Mouse (Mus musculus) forebrain, embryonic 12.5 days (tissue): ENCODE results near the gene Pdgfc. TPM values are rescaled to one million over a fixed set of nuclear protein-coding genes. Genes with fewer than 3 reads are reported as not detected.
A peak's percentile ranks its signal among the peaks of the same experiment; 100 is the strongest.
"Not testable (repeated sequence)": the region's sequence is repeated elsewhere in the genome, so short reads cannot be mapped to it uniquely, and the experiment has no call there.

Experiments used
- ATAC-seq: fragments of 200-750 bp; cut with Nextera tagmentation; 2 replicates; pipeline ENCODE4 v1.8.0; 2017; ENCODE audit warnings: moderate TSS enrichment; ENCODE audit not compliant: low FRiP score
- H3K27ac ChIP-seq: fragments of 300-500 bp; sonication (generic); 2 replicates; pipeline ENCODE4 v1.5.1; 2016; ENCODE audit warnings: mild to moderate bottlenecking
- H3K27me3 ChIP-seq: fragments of 300-500 bp; sonication (generic); 2 replicates; pipeline ENCODE4 v1.6.1; 2016; ENCODE audit warnings: mild to moderate bottlenecking
- H3K36me3 ChIP-seq: fragments of 300-500 bp; sonication (generic); replicated peaks from 2 replicates; pipeline ENCODE4 v1.6.1; 2016; ENCODE audit warnings: mild to moderate bottlenecking
- H3K4me1 ChIP-seq: fragments of 300-500 bp; sonication (generic); 2 replicates; pipeline ENCODE4 v1.6.1; 2016
- H3K4me2 ChIP-seq: fragments of 300-500 bp; sonication (generic); 2 replicates; pipeline ENCODE4 v1.6.1; 2016; ENCODE audit warnings: mild to moderate bottlenecking, moderate library complexity
- H3K4me3 ChIP-seq: fragments of 300-500 bp; sonication (generic); replicated peaks from 2 replicates; pipeline ENCODE4 v1.5.1; 2016; ENCODE audit warnings: mild to moderate bottlenecking
- H3K9ac ChIP-seq: fragments of 300-500 bp; sonication (generic); 2 replicates; pipeline ENCODE4 v1.6.1; 2016; ENCODE audit warnings: mild to moderate bottlenecking
- H3K9me3 ChIP-seq: fragments of 300-500 bp; sonication (generic); 2 replicates; pipeline ENCODE4 v1.6.1; 2016
- WGBS: fragments of 180-500 bp; shearing (Covaris S2); methylation state at CpG from one replicate; pipeline ENCODE4 v1.1.7; 2016; 5-methylcytosine and 5-hydroxymethylcytosine counted together
- polyA plus RNA-seq: library from polyadenylated mRNA; unstranded; fragments of >200 nt; fragmentation: Nextera tagmentation; extraction: Ambion mirVana; gene quantifications from 2 replicates; pipeline ENCODE4 v1.2.1, GENCODE M21; 2016

Pdgfc gene
- polyA plus RNA-seq, 1 experiment from 2014 or later = 10.1 TPM

DNA sequence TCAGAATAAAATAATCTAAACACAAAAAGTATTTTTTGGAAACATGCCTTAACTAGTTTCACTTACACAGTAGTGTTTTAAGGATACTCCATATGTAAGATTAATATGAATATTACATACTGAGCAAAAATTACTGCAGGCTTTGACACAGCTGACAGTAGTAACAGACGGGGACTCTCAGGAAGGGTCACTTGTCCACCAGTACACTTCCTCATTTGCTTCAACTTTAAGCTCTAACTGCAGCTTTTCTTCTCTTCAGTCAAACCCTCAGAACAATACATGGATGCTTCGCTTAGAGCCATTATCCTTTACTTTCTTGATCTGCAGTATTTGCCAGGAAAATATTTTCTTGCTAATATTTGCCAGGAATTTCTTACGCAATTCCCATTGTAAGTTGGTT, 87.2 kb downstream of the Pdgfc start:
- 86% methylated on average over 3 of the region's 3 CpGs for WGBS
- no peak overlapping the region for H3K4me3 ChIP-seq
- no peak overlapping the region for H3K27ac ChIP-seq
- no peaks in the 10 kb centered on the region for H3K9me3 ChIP-seq
- no peaks in the 10 kb centered on the region for H3K27me3 ChIP-seq
- H3K4me1 ChIP-seq = peaks cover 5% of the 10 kb centered on the region; the same call in 1 of the 2 replicates
- H3K4me2 ChIP-seq = no peak overlapping the region
- no peak overlapping the region for H3K9ac ChIP-seq
- no peak for ATAC-seq
- H3K36me3 ChIP-seq = no peaks in the 10 kb centered on the region

DNA sequence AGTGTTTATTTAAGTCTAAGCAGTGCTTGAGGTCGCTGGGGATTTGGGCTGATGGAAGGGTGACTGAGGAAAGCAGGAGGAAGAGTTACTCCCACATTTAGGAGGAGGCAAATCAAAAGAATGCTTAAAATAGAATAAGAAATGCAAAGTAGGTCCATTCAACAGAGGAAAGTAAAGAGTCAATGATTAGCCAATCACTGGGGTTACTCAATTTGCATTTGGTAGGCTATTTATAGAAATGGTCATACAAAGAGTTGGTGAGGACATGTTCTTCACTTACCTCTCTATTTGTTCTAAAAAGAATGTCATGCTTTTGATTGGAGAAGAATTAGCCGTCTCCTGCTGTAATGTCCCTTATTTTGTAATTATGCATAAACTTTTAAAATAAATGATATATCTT, 90.8 kb downstream of the Pdgfc start:
- no peaks in the 10 kb centered on the region for H3K36me3 ChIP-seq
- H3K4me2 ChIP-seq = no peak overlapping the region
- no peak overlapping the region for H3K4me3 ChIP-seq
- H3K4me1 ChIP-seq = peaks cover 5% of the 10 kb centered on the region; the same call in 1 of the 2 replicates
- H3K27ac ChIP-seq = no peak overlapping the region
- no peak overlapping the region for H3K9ac ChIP-seq
- no peak for ATAC-seq
- no peaks in the 10 kb centered on the region for H3K9me3 ChIP-seq
- 42% methylated on average over 2 of the region's 2 CpGs for WGBS
- H3K27me3 ChIP-seq = no peaks in the 10 kb centered on the region

DNA sequence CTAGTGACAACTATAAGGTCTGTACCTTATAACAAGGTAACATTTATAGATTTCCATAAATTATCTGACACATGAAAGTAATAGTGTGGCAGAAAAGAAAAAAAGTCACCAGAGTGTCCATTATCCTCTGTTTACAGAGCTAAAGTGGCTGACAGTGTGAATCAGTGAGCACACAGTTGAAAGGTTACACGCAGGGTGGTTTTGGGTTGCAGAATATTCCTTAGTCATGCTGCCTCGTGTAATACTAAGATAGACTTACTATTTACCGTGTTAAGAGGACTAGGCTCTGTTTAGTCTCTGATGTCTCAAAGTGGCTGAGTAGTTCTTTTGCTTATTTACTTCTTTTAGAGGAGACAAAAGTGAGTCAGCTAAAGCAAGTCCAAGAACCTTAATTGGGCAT, 100.8 kb downstream of the Pdgfc start:
- H3K27me3 ChIP-seq = no peaks in the 10 kb centered on the region

DNA sequence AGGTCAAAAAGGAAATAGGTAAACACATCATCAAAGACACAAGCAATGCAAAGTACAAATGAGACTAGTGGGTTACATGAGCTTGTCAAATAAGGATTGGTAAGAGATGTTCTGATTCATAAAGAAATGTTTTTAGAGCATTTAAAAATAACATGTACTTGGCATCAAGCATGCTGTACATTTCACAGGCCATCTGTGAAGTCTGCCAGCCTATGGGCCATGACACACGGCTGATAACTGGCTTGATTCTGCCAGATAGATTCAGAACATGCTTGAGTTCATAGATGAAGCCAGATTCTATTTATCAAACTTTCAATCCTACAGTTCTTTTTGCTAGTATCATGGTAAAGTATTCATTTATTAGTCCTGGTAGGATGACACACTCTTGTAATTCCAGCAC, 101.8 kb downstream of the Pdgfc start:
- not testable (repeated sequence) for H3K4me2 ChIP-seq, ATAC-seq, H3K4me1 ChIP-seq, H3K9ac ChIP-seq, H3K36me3 ChIP-seq, H3K9me3 ChIP-seq, H3K27me3 ChIP-seq, H3K27ac ChIP-seq, H3K4me3 ChIP-seq
- 93% methylated on average over 1 of the region's 1 CpGs for WGBS

More for the DNA sequence above, 100.8 kb downstream of the Pdgfc start:
- Histone ChIP-seq H3K27ac (no peak overlapping the region), H3K4me1 (no peaks in the 10 kb centered on the region), H3K9ac (no peak overlapping the region), H3K9me3 (no peaks in the 10 kb centered on the region), H3K4me3 (no peak overlapping the region), H3K36me3 (no peaks in the 10 kb centered on the region), H3K4me2 (no peak overlapping the region)
- no peak for ATAC-seq
- 89% methylated on average over 3 of the region's 3 CpGs for whole genome bisulfite sequencing

DNA sequence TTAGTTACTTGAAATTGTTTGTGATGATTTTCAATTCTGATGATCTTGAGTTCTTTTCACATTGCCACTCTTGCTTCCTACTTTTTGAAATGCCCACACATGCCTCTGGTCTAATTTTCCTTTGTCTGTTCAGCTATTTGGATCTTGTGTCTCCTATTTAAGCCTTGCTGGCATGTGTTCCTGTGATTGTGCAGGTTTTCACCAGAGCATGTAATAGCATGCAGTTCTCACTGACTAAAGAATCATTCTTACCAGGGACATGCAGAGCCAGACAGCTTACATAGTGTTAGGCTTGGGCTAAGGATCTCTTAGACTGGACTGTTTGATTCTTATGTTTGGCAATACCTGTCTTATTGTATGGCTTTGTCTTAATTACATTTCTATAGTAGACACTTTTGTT, 107.5 kb downstream of the Pdgfc start:
- Histone ChIP-seq H3K9me3 (no peaks in the 10 kb centered on the region), H3K36me3 (no peaks in the 10 kb centered on the region), H3K4me3 (no peak overlapping the region), H3K9ac (no peak overlapping the region), H3K27me3 (no peaks in the 10 kb centered on the region), H3K4me1 (no peaks in the 10 kb centered on the region), H3K27ac (no peak overlapping the region), H3K4me2 (no peak overlapping the region)
- no peak for ATAC-seq

DNA sequence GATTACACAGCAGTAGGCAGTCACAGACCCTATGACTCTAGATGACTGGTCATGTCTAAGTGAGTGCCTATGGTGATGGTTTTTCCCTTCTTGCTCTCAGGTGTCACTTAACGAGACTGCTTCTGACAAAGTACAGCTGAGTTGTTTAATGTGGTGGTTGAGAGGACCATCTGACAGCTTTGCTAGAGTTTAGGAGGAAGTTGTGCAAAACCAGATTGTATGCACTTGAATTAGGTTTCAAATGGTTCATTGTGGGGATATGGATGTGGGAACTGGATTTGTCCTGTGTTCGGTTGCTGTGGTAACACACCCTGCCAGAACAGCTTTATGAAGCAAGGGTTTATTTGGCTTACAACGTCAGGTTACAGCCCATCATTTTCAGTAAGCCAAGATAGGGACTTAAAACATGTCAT, 112.9 kb downstream of the Pdgfc start:
- WGBS = 58% methylated on average over 3 of the region's 3 CpGs
- H3K27ac ChIP-seq = no peak overlapping the region
- peak; percentile 44; the same call in 1 of the 2 replicates for ATAC-seq

DNA sequence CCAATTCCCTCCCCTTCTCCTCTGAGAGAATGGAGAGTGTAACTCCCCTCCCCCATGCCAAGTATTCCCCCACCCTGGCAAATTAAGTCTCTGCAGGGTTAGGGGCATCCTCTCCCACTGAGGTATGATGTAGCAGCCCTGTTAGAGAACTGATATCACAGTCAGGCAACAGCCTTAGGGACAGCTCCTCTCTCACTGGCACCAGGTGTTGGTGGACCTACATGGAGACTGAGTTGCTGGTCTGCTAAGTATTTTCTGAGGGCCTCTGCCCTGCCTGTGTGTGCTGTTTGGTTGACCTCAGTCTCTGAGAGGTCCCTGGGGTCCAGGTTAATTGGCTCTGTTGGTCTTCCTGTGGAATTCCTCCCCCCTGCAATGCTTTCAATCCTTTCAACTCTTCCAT, 114.0 kb downstream of the Pdgfc start:
- H3K4me2 ChIP-seq = no peak overlapping the region
- H3K4me1 ChIP-seq = peaks cover 15% of the 10 kb centered on the region
- ATAC-seq = peak; percentile 45; the same call in 1 of the 2 replicates
- no peak overlapping the region for H3K27ac ChIP-seq
- H3K9ac ChIP-seq = no peak overlapping the region
- H3K9me3 ChIP-seq = no peaks in the 10 kb centered on the region
- H3K4me3 ChIP-seq = no peak overlapping the region
- H3K36me3 ChIP-seq = no peaks in the 10 kb centered on the region
- no peaks in the 10 kb centered on the region for H3K27me3 ChIP-seq

More for the DNA sequence above, 112.9 kb downstream of the Pdgfc start:
- no peak overlapping the region for H3K4me2 ChIP-seq
- H3K4me3 ChIP-seq = no peak overlapping the region
- H3K9ac ChIP-seq = no peak overlapping the region
- H3K27me3 ChIP-seq = no peaks in the 10 kb centered on the region
- peaks cover 15% of the 10 kb centered on the region for H3K4me1 ChIP-seq
- no peaks in the 10 kb centered on the region for H3K9me3 ChIP-seq
- H3K36me3 ChIP-seq = no peaks in the 10 kb centered on the region

DNA sequence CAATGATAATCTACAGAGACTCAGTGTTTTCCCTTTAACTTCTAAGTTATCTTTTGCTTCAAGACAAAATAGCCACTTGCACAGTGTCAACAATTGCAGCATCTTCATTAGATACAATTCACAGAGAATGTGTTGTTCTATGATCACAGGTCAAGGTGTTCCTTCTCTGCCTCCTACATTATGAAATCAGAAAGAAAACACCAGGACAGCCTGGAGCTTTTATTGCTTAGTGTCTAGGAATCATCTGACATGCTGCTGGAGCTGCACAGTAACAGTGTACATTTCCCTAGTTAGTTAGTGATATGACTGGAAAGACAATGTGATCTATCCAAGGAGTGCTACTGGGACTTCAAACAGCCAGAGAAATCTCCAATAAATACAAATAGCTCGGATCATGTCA, 118.2 kb downstream of the Pdgfc start:
- H3K4me2 ChIP-seq = no peak overlapping the region
- no peak overlapping the region for H3K27ac ChIP-seq
- H3K4me3 ChIP-seq = no peak overlapping the region
- H3K27me3 ChIP-seq = no peaks in the 10 kb centered on the region
- H3K4me1 ChIP-seq = peaks cover 11% of the 10 kb centered on the region
- H3K36me3 ChIP-seq = no peaks in the 10 kb centered on the region
- H3K9me3 ChIP-seq = no peaks in the 10 kb centered on the region
- H3K9ac ChIP-seq = no peak overlapping the region
- 88% methylated on average over 1 of the region's 1 CpGs for WGBS
- ATAC-seq = no peak

DNA sequence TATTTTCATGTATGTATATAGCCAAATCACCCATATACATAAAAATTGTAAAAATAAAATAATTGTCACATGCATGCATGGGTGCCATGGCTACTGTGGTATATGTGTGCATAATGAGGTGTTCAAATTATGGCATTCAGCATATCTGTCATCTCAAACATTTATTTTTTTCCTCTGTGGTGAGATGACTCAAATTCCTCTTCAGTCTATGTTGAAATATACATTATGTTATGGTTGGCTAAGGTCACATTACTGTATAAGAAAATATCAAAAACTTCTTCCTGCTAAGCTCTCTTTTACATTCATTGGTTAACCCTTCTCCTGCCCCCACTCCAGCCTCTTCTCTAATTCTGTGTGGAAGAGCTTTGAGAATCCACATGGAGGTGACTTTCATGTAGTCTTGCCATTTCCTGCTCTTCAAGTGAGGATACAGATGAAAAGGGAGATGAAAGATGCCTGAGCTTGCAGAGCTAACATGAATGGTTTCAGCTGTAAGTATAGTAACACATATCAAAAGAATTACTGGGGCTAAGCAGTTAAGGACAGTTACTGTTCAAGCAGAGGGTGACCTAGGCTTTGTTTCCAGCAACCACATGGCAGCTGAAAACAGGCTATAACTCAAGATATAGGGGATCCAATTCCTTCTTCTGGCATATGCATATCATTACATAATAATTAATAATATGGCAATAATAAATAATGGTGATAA, 124.4 kb downstream of the Pdgfc start:
- Histone ChIP-seq H3K27ac (no peak overlapping the region), H3K27me3 (no peaks in the 10 kb centered on the region), H3K36me3 (no peaks in the 10 kb centered on the region), H3K9ac (no peak overlapping the region), H3K4me3 (no peak overlapping the region), H3K4me2 (no peak overlapping the region), H3K9me3 (no peaks in the 10 kb centered on the region), H3K4me1 (no peaks in the 10 kb centered on the region)
- ATAC-seq = no peak

DNA sequence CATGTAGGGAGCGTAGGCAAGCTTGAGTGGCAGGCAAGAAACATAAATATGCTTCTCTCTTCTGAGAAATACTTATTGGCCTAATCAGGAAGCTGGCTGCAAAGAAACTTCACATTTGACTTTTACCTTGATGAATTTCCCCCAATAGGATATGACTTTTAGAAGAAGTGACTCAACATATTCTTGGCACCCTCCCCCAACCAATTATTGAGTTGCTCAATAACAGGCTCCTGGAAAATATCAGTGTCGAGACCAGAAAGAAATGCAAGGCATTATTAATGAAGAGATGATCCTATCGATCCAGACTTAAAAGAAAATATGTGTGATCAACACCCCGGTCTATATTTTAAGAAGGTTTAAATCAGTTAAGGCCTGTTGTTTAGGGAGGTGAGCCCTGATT, 125.9 kb downstream of the Pdgfc start:
- Histone ChIP-seq H3K9ac (no peak overlapping the region), H3K4me2 (no peak overlapping the region), H3K4me1 (no peaks in the 10 kb centered on the region), H3K4me3 (no peak overlapping the region), H3K36me3 (no peaks in the 10 kb centered on the region), H3K27ac (no peak overlapping the region), H3K9me3 (no peaks in the 10 kb centered on the region), H3K27me3 (no peaks in the 10 kb centered on the region)
- ATAC-seq = no peak
- 97% methylated on average over 4 of the region's 4 CpGs for WGBS

DNA sequence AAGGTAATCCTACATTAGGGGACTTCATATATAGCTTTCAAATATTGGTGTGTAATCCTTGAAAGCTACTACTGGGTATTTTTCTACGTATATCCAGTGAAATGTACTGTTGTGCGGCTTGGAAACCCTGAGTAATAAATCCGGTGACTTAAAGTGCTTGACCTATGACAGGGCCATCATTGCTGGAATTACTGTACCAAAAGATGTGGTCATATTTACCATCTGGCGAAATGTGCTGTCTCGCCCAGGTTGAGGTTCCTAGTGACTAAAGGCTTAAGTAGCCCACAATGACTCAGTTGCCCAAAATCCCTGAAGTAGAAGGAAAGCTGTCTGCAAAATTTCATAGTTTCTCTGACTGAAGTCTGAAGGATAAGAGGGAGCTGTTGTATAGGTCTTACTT, 127.9 kb downstream of the Pdgfc start:
- no peak overlapping the region for H3K4me2 ChIP-seq
- H3K4me1 ChIP-seq = no peaks in the 10 kb centered on the region
- no peaks in the 10 kb centered on the region for H3K27me3 ChIP-seq
- 89% methylated on average over 5 of the region's 5 CpGs for WGBS
- H3K9ac ChIP-seq = no peak overlapping the region
- no peaks in the 10 kb centered on the region for H3K9me3 ChIP-seq
- no peak overlapping the region for H3K27ac ChIP-seq
- no peak for ATAC-seq
- no peaks in the 10 kb centered on the region for H3K36me3 ChIP-seq
- no peak overlapping the region for H3K4me3 ChIP-seq

DNA sequence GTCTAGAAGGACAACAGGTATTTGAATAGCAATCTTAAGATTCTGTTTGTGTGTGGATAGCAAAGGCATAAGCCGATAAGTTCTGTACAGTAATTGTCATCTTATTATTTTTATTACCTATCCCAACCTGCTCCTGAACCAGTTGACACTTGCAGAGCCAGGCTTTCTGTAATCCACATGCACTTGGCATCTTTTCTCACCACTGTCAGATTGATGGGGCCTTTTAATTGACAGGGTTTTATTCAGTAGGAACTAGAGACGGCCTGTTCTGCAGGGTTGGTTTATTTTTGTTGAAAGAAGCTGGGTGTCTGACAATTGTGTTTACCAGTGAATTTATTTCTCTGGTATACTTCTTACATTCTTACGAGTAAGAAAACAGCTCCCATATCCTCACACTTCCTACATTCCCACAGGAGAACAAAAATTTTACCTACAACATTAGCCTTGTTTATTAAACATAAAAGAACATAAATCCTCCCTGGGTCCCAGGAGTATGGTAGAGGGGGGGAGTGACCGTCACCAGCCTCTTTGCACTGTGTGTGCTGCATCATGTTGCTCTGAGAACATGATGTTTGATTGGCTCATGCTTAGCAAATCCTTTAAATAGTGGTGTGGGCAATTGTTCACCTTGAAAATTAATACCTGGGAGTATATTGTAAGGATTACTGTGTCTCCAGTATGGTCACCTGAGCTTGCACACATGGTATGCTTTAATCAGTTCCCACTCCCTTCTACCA, 134.0 kb downstream of the Pdgfc start:
- no peak for ATAC-seq
- no peaks in the 10 kb centered on the region for H3K36me3 ChIP-seq

DNA sequence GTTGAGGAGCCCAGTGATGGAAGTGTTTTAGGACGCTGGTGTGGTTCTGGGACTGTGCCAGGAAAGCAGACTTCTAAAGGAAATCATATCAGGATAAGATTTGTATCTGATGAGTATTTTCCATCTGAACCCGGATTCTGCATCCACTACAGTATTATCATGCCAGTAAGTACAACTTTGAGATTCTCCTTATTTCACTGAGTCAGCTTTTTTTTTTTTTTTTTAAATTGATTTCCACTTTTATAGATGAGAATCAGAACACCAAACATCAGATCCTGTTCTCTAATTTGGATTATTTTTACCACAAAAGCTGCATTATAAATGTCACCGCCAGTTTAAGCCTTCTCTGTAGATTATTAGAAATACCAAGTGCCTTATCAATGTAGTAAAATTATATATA, 138.6 kb downstream of the Pdgfc start:
- Histone ChIP-seq H3K4me3 (no peak overlapping the region), H3K36me3 (no peaks in the 10 kb centered on the region), H3K27ac (no peak overlapping the region), H3K9me3 (no peaks in the 10 kb centered on the region), H3K4me1 (no peaks in the 10 kb centered on the region), H3K4me2 (no peak overlapping the region), H3K9ac (no peak overlapping the region), H3K27me3 (no peaks in the 10 kb centered on the region)
- 91% methylated on average over 3 of the region's 3 CpGs for WGBS
- ATAC-seq = no peak

More for the DNA sequence above, 134.0 kb downstream of the Pdgfc start:
- Histone ChIP-seq H3K4me2 (no peak overlapping the region), H3K9ac (no peak overlapping the region), H3K4me1 (no peaks in the 10 kb centered on the region), H3K27me3 (no peaks in the 10 kb centered on the region), H3K4me3 (no peak overlapping the region), H3K9me3 (no peaks in the 10 kb centered on the region), H3K27ac (no peak overlapping the region)
- 78% methylated on average over 4 of the region's 4 CpGs for WGBS
